Mouse (Mus musculus) left cerebral cortex, adult 9 months (tissue): ENCODE measurements at regions not wholly inside any gene's neighbourhood (a gene's known extent, or its start where the extent isn't known, plus 50 kb on each side); places are given as distances from the start of the nearest gene placed in this dataset.
"Not testable (repeated sequence)": the region's sequence is repeated elsewhere in the genome, so short reads cannot be mapped to it uniquely, and the experiment has no call there.

Experiments
- DNase-seq, 2 experiments: peaks; one replicate each; pipeline ENCODE4 v3.0.0; 2022; ENCODE audit warnings: low spot score in 2 of 2

GRCm38 (mm10) chr5:63331186-63331585 lies 317.7 kb upstream of the Nwd2 start:
- DNase-seq: peak; percentile 7 to 23

GRCm38 (mm10) chr5:63351108-63351507 lies 297.8 kb upstream of the Nwd2 start:
- no peak for DNase-seq

DNA sequence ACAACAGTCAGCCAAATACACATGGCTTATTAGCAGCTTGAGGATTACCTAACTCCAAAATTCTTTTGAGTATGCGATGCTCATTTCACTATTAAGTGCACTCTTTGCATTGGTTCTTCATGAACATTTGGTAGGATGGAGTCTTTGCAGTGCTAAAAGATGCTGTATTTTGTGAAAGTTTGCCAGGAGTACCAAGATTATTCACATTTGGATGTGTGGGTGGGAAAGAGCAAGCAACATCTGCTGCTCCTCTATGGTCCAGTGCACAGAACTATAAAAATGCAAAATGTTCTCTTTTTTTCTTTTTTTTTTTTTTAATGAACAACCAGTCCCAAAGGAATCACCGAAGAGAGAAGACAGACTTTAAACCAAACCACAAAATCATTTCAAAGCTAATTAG lies 256.9 kb upstream of the Nwd2 start:
- DNase-seq: peak; percentile 38 to 61

GRCm38 (mm10) chr5:63397963-63398362 lies 250.9 kb upstream of the Nwd2 start:
- DNase-seq: no peak

GRCm38 (mm10) chr5:63430167-63430566 lies 218.7 kb upstream of the Nwd2 start:
- no peak for DNase-seq

- DNase-seq: no peak
These were observed 204.5 kb upstream of the Nwd2 start for GRCm38 (mm10) chr5:63444407-63444806.

- DNase-seq: peak in 1 of 2 experiments; percentile 9
These were observed 203.7 kb upstream of the Nwd2 start for GRCm38 (mm10) chr5:63445171-63445570.

- no peak for DNase-seq
These were observed 180.2 kb upstream of the Nwd2 start for GRCm38 (mm10) chr5:63468526-63469268.

DNA sequence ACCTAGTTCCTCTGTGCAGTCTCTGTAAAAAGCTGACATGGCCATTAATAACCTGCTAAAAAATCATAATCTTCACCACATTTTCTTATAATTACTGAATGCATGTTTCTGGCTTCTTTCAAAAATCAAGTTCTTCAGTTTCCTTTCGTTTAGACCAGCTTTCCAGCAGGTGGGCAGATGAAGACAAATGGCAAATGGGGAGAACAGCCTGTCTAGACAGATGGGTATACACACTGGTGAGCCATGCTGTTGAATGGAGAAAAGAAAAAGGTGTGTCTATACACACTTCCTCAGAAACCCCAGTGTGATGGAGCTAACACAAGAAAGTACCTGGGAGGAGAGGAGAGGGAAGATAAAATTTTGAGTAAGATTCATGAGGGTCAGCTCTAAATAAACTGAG lies 179.2 kb upstream of the Nwd2 start:
- DNase-seq: peak in 1 of 2 experiments; percentile 24

DNA sequence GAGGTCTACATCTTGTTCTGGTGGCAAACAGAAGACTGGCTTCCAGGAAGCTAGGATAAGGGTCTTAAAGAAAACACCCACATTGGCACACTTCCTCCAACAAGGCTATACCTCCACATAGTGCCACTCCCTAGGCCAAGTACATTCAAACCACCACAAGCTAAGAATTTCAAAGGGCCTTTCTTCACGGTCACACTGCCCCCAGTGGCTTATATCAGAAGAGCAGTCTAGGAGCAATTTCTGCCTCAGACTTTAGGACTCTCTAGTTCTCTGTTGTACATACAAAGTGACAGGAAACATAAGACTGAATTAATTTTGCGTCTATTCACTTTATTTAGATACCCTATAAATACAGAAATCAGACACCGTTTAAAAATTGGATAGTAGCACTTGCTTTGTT lies 175.7 kb upstream of the Nwd2 start:
- DNase-seq: no peak

DNA sequence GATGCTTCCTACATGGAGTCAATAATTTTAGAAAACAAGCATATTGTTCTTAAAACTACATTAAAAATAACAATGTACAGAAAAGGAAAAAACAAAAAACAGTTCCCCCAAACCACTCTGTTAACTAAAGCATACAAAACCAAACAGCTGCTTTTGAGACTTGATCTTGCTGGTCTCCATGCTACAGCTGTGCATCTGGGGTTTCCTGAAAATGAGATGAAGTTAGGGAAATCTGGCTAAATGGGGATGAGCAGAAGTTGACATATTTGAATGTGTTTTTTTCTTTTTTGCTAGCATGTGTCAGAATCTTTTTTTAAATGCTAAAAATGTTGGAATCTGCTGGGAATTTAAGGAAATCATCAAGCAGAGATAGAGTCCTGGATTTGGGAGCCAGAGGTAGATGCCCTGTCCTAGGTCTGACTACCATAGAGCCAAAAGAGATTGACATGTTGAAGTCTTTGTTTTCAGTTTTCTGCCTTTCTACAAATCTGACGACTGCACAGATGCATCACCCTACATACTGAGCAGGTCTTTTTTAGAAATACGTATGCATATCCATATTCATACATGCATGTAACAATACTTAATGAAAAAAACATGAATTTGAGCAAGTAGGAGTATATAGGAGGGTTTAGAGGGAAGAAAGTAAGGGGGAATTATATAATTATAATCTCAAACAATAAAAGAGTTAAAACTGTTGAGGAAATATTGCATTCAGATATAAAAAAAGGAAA lies 172.5 kb upstream of the Nwd2 start:
- DNase-seq: no peak

DNA sequence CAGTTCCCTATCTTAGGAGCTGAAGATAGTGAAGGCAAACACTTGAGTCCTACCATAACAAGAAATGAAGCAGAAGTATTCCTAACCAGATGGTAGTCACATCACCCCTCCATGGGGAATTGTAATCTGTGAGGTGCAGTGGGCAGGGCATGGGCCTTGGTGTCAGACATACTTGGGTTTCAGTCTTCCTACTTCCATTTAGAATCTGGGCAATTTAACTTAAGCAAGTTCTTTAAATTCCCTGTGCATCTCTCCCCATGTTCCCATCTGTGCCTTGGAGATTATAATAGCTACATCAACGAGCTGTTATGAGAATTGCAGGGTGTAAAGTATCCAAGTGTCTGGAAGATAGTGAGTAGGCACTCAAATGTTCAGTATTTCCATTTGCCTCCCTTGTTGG lies 149.9 kb upstream of the Nwd2 start:
- DNase-seq: peak; percentile 67 to 73

GRCm38 (mm10) chr5:63503056-63503845 lies 145.7 kb upstream of the Nwd2 start:
- peak; percentile 28 to 62 for DNase-seq

DNA sequence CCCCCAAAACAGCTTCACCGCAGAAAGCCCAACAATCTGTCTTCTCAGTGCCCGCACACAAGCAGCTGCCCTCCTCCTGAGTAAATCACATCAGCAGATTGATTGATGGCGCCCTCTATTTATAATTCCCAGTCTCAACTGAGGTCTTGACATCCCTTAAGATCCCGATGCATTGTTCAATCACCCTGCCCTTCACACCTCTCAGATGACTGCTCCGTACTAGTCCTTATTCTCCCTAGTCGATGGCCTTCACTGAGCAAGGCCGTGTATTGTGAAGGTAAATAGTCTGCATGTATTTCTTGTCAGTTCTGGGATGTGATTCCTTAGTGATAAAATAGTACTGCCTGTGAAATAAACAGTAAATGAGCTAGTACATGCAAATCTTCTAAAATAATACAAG lies 114.7 kb upstream of the Nwd2 start:
- no peak for DNase-seq

DNA sequence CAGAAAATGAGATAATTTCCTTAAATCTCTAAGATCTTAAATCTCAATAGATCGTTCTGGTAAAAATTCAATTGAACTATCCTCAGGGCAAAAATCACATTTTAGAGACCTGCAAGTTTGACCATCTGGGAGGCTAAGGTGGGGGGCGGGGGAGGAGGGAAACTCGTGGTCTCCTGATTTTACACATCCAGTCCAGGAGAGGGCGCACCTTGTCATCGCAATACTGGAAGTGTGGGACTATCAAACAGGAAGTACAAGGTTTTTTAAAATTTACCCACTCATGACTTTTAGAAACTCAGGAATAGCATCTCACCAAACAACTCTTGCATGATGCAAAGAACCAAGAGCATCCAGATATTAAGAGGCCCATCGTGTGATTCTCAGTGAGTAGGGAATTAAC lies 108.4 kb upstream of the Nwd2 start:
- DNase-seq: no peak

- DNase-seq: no peak
These were observed 103.4 kb upstream of the Nwd2 start for GRCm38 (mm10) chr5:63545482-63545881.

DNA sequence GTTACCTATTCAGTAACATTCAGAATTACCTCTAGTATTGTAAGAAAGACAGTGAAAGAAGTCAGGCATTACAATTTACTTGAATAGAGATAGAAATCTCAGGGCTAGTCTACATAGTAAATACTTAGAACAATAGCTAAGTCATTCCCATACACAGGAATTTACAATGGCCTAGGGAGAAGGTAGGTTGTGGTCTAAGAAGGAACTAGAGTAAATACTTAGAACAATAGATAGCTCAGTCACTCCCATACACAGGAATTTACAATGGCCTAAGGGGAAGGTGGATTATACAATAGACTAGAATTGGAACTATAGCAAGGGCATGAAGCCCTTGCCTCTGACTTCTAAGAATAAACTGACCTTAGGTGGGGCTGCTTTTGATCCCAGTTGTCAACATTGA lies 83.0 kb upstream of the Nwd2 start:
- DNase-seq: not testable (repeated sequence)

DNA sequence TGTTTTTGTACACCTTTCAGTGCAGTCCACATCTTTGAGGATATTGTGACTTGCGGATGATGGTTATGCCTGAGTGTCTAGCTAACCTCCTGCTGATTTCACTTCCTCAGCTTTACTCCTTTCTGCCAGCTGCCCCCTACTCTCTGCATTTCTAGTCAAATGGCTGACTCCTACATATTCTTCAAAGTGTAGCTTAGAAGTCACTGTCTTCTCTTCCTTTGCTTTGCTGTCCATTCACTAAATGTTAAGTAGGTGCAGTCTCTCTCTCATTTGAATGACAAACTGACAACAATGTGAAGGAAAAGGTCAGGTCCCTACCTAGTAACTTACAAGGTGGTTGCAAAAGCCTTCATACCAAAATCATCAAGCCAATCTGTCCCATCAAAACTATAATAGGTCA lies 73.5 kb upstream of the Nwd2 start:
- DNase-seq: no peak

GRCm38 (mm10) chr5:63579409-63579808 lies 69.5 kb upstream of the Nwd2 start:
- DNase-seq: peak in 1 of 2 experiments; percentile 13

- no peak for DNase-seq
These were observed 61.9 kb upstream of the Nwd2 start for GRCm38 (mm10) chr5:63587051-63587450.

DNA sequence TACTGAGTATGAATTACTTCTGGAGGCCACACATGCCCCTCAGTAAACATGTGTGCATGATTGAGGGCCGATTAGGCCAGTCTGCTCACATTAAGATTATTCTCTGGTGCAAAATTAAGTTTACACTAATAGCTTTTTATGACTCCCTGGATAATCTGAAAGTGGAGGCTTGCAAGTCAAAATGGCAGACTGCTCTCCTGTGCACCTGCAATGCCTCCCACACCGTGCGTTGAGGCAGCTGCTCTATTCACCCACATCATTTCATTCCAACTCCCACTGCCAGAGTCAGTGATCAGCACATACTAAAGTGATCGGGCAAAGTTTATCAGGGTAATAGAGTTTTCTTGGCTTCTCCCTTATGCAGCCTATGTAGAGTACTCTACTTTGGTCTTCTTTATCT lies 61.0 kb upstream of the Nwd2 start:
- DNase-seq: no peak
